Mouse (Mus musculus): ENCODE data around the gene Stk38.
"Not testable (repeated sequence)": the region's sequence is repeated elsewhere in the genome, so short reads cannot be mapped to it uniquely, and the experiment has no call there.

The Stk38 gene

GRCm38 (mm10) chr17:29035506-29035905 is 27.7 kb upstream of the Stk38 start:
- DNase-seq (ENCODE audit: low read depth, low spot score), result peak; percentile 62

GRCm38 (mm10) chr17:29034264-29034663 is 26.5 kb upstream of the Stk38 start:
- peak; percentile 60 for DNase-seq (ENCODE audit: low read depth, low spot score)

GRCm38 (mm10) chr17:29033569-29034061 is 25.8 kb upstream of the Stk38 start:
- no peak for DNase-seq (ENCODE audit: low read depth, low spot score)

GRCm38 (mm10) chr17:29032274-29033069 is 24.7 kb upstream of the Stk38 start, which contains the start of gene Srsf3:
Gene Srsf3 (plus strand): TSS chr17:29032628.
- DNase-seq (ENCODE audit: low read depth, low spot score), result peak; percentile 99

- DNase-seq (ENCODE audit: low read depth, low spot score), result no peak
Measured at GRCm38 (mm10) chr17:29031771-29032273, 24.0 kb upstream of the Stk38 start.

GRCm38 (mm10) chr17:29031085-29031711 is 23.4 kb upstream of the Stk38 start:
- not testable (repeated sequence) for DNase-seq (ENCODE audit: low read depth, low spot score)

GRCm38 (mm10) chr17:29030321-29031034 is 22.7 kb upstream of the Stk38 start:
- DNase-seq (ENCODE audit: low read depth, low spot score), result no peak

GRCm38 (mm10) chr17:29026652-29027356 is 19.0 kb upstream of the Stk38 start:
- peak; percentile 67 for DNase-seq (ENCODE audit: low read depth, low spot score)

GRCm38 (mm10) chr17:29024896-29025565 is 17.2 kb upstream of the Stk38 start:
- no peak for DNase-seq (ENCODE audit: low read depth, low spot score)

- DNase-seq (ENCODE audit: low read depth, low spot score), result no peak
Measured at GRCm38 (mm10) chr17:29024047-29024892, 16.5 kb upstream of the Stk38 start.

- DNase-seq (ENCODE audit: low read depth, low spot score), result no peak
Measured at GRCm38 (mm10) chr17:29023346-29023745, 15.6 kb upstream of the Stk38 start.

- DNase-seq (ENCODE audit: low read depth, low spot score), result peak; percentile 45
Measured at GRCm38 (mm10) chr17:29022230-29022819, 14.5 kb upstream of the Stk38 start.

GRCm38 (mm10) chr17:29020444-29020843 is 12.6 kb upstream of the Stk38 start:
- DNase-seq (ENCODE audit: low read depth, low spot score), result no peak

- DNase-seq (ENCODE audit: low read depth, low spot score), result no peak
Measured at GRCm38 (mm10) chr17:29019391-29019790, 11.6 kb upstream of the Stk38 start.

- no peak for DNase-seq (ENCODE audit: low read depth, low spot score)
Measured at GRCm38 (mm10) chr17:29018292-29018984, 10.6 kb upstream of the Stk38 start.

GRCm38 (mm10) chr17:29016705-29017104 is 8.9 kb upstream of the Stk38 start:
- no peak for DNase-seq (ENCODE audit: low read depth, low spot score)

- DNase-seq (ENCODE audit: low read depth, low spot score), result peak; percentile 53
Measured at GRCm38 (mm10) chr17:29015638-29016037, 7.8 kb upstream of the Stk38 start.

GRCm38 (mm10) chr17:29014235-29014634 is 6.4 kb upstream of the Stk38 start:
- no peak for DNase-seq (ENCODE audit: low read depth, low spot score)

- DNase-seq (ENCODE audit: low read depth, low spot score), result no peak
Measured at GRCm38 (mm10) chr17:29009181-29009580, 1.4 kb upstream of the Stk38 start.

All from brain, adult 2 months (tissue).